Mouse (Mus musculus) embryonic facial prominence, embryonic 11.5 days (tissue): ENCODE data around the gene Rab11fip3. TPM values are rescaled to one million over a fixed set of nuclear protein-coding genes. Genes with fewer than 3 reads are reported as not detected.
A peak's percentile ranks its signal among the peaks of the same experiment; 100 is the strongest.

Experiments used
- ATAC-seq: fragments of 200-750 bp; cut with Nextera tagmentation; replicated peaks from 2 replicates; pipeline ENCODE4 v1.8.0; 2017; ENCODE audit warnings: low read depth; ENCODE audit not compliant: insufficient number of reproducible peaks, low FRiP score, low TSS enrichment
- DNase-seq: peaks from one replicate; pipeline ENCODE4 v3.0.0-alpha.2; 2015; ENCODE audit warnings: low spot score
- H3K27ac ChIP-seq: fragments of 300-500 bp; sonication (generic); replicated peaks from 2 replicates; pipeline ENCODE4 v1.5.1; 2014; ENCODE audit warnings: mild to moderate bottlenecking, low read depth, low read length, control low read depth
- H3K27me3 ChIP-seq: fragments of 300-500 bp; sonication (generic); 2 replicates; pipeline ENCODE4 v1.6.1; 2014; ENCODE audit warnings: mild to moderate bottlenecking, low read length, moderate library complexity, mixed read lengths; ENCODE audit not compliant: control insufficient read depth, insufficient read depth
- H3K36me3 ChIP-seq: fragments of 300-500 bp; sonication (generic); replicated peaks from 2 replicates; pipeline ENCODE4 v1.6.1; 2014; ENCODE audit warnings: low read depth, mild to moderate bottlenecking, low read length, moderate library complexity, mixed read lengths; ENCODE audit not compliant: control insufficient read depth, insufficient read depth
- H3K4me1 ChIP-seq: fragments of 300-500 bp; sonication (generic); 2 replicates; pipeline ENCODE4 v1.6.1; 2014; ENCODE audit warnings: low read length, mixed read lengths; ENCODE audit not compliant: control insufficient read depth, insufficient read depth
- H3K4me2 ChIP-seq: fragments of 300-500 bp; sonication (generic); 2 replicates; pipeline ENCODE4 v1.6.1; 2014; ENCODE audit warnings: low read depth, mild to moderate bottlenecking, control low read depth, low read length, moderate library complexity
- H3K4me3 ChIP-seq: fragments of 300-500 bp; sonication (generic); 2 replicates; pipeline ENCODE4 v1.5.1; 2014; ENCODE audit warnings: low read depth, low read length, control low read depth
- H3K9ac ChIP-seq: fragments of 300-500 bp; sonication (generic); replicated peaks from 2 replicates; pipeline ENCODE4 v1.6.1; 2014; ENCODE audit warnings: mild to moderate bottlenecking, control low read depth, low read length
- H3K9me3 ChIP-seq: fragments of 300-500 bp; sonication (generic); replicated peaks from 2 replicates; pipeline ENCODE4 v1.6.1; 2016; ENCODE audit warnings: mild to moderate bottlenecking, low read length, inconsistent platforms, mixed read lengths; ENCODE audit not compliant: control insufficient read depth
- WGBS: fragments of 180-500 bp; shearing (Covaris S2); extraction: QIAGEN DNeasy Blood & Tissue Kit; methylation state at CpG from one replicate; pipeline ENCODE4 v1.1.7; 2014; 5-methylcytosine and 5-hydroxymethylcytosine counted together
- polyA plus RNA-seq: library from polyadenylated mRNA; unstranded; fragments of >200 nt; fragmentation: Nextera tagmentation; extraction: Ambion mirVana; gene quantifications from 2 replicates; pipeline ENCODE4 v1.2.1, GENCODE M21; 2014

The Rab11fip3 gene
- polyA plus RNA-seq, 1 experiment from 2014 or later = 12.9 TPM

- H3K4me2 ChIP-seq = no peak overlapping the region
- no peaks in the 10 kb centered on the region; the same call in 1 of the 2 replicates for H3K36me3 ChIP-seq
- no peaks in the 10 kb centered on the region for H3K9me3 ChIP-seq
- H3K9ac ChIP-seq = no peak overlapping the region
- no peak for DNase-seq
- no peaks in the 10 kb centered on the region; the same call in 1 of the 2 replicates for H3K4me1 ChIP-seq
- no peak overlapping the region for H3K4me3 ChIP-seq
- no peak overlapping the region for H3K27ac ChIP-seq
- no peaks in the 10 kb centered on the region for H3K27me3 ChIP-seq
- no peak for ATAC-seq
- 94% methylated on average over 5 of the region's 5 CpGs for WGBS
Observed at GRCm38 (mm10) chr17:25980854-25981253, 88.5 kb downstream of the Rab11fip3 start.

- Histone ChIP-seq H3K27ac (no peak overlapping the region), H3K4me2 (no peak overlapping the region), H3K9me3 (no peaks in the 10 kb centered on the region), H3K9ac (no peak overlapping the region), H3K27me3 (no peaks in the 10 kb centered on the region), H3K36me3 (no peaks in the 10 kb centered on the region; the same call in 1 of the 2 replicates), H3K4me1 (no peaks in the 10 kb centered on the region; the same call in 1 of the 2 replicates), H3K4me3 (no peak overlapping the region)
- DNase-seq = peak; percentile 5
- ATAC-seq = no peak
- 84% methylated on average over 5 of the region's 5 CpGs for WGBS
Observed at GRCm38 (mm10) chr17:25979829-25980738, 89.3 kb downstream of the Rab11fip3 start.

GRCm38 (mm10) chr17:25970954-25971707 is 98.2 kb downstream of the Rab11fip3 start:
- no peaks in the 10 kb centered on the region for H3K9me3 ChIP-seq
- ATAC-seq (no peak), DNase-seq (no peak)
- no peak overlapping the region for H3K4me3 ChIP-seq
- H3K27ac ChIP-seq = no peak overlapping the region
- no peaks in the 10 kb centered on the region for H3K27me3 ChIP-seq
- no peaks in the 10 kb centered on the region for H3K4me1 ChIP-seq
- H3K9ac ChIP-seq = no peak overlapping the region
- WGBS = 90% methylated on average over 4 of the region's 4 CpGs
- H3K4me2 ChIP-seq = no peak overlapping the region
- H3K36me3 ChIP-seq = no peaks in the 10 kb centered on the region; the same call in 1 of the 2 replicates

GRCm38 (mm10) chr17:25970448-25970847 is 98.9 kb downstream of the Rab11fip3 start:
- no peak overlapping the region for H3K4me2 ChIP-seq
- no peak overlapping the region for H3K27ac ChIP-seq
- ATAC-seq (no peak), DNase-seq (no peak)
- 95% methylated on average over 9 of the region's 9 CpGs for WGBS
- H3K4me3 ChIP-seq = no peak overlapping the region
- no peak overlapping the region for H3K9ac ChIP-seq
- no peaks in the 10 kb centered on the region for H3K9me3 ChIP-seq
- H3K4me1 ChIP-seq = no peaks in the 10 kb centered on the region
- no peaks in the 10 kb centered on the region for H3K36me3 ChIP-seq
- H3K27me3 ChIP-seq = no peaks in the 10 kb centered on the region

- Histone ChIP-seq H3K27ac (no peak overlapping the region), H3K4me1 (no peaks in the 10 kb centered on the region), H3K4me2 (no peak overlapping the region), H3K9me3 (no peaks in the 10 kb centered on the region), H3K36me3 (peaks cover 2% of the 10 kb centered on the region; the same call in 1 of the 2 replicates), H3K27me3 (no peaks in the 10 kb centered on the region), H3K9ac (no peak overlapping the region), H3K4me3 (no peak overlapping the region)
- ATAC-seq = no peak
- DNase-seq = no peak
- WGBS = 90% methylated on average over 1 of the region's 1 CpGs
Observed at GRCm38 (mm10) chr17:25968176-25968575, 101.2 kb downstream of the Rab11fip3 start.

GRCm38 (mm10) chr17:25967652-25968051 is 101.7 kb downstream of the Rab11fip3 start:
- Histone ChIP-seq H3K4me2 (no peak overlapping the region), H3K9ac (no peak overlapping the region), H3K36me3 (peaks cover 2% of the 10 kb centered on the region; the same call in 1 of the 2 replicates), H3K4me3 (no peak overlapping the region), H3K27me3 (no peaks in the 10 kb centered on the region), H3K27ac (no peak overlapping the region), H3K9me3 (no peaks in the 10 kb centered on the region), H3K4me1 (no peaks in the 10 kb centered on the region)
- 79% methylated on average over 3 of the region's 3 CpGs for WGBS
- DNase-seq (no peak), ATAC-seq (no peak)

- 88% methylated on average over 7 of the region's 7 CpGs for WGBS
- Histone ChIP-seq H3K27me3 (no peaks in the 10 kb centered on the region), H3K4me2 (no peak overlapping the region), H3K4me1 (no peaks in the 10 kb centered on the region), H3K27ac (no peak overlapping the region), H3K9ac (no peak overlapping the region), H3K9me3 (no peaks in the 10 kb centered on the region), H3K4me3 (no peak overlapping the region), H3K36me3 (peaks cover 2% of the 10 kb centered on the region; the same call in 1 of the 2 replicates)
- ATAC-seq = no peak
- DNase-seq = no peak
Observed at GRCm38 (mm10) chr17:25964271-25964670, 105.1 kb downstream of the Rab11fip3 start.
